Mouse (Mus musculus) spleen, adult 2 months (tissue): ENCODE measurements at regions not wholly inside any gene's neighbourhood (a gene's known extent, or its start where the extent isn't known, plus 50 kb on each side); places are given as distances from the start of the nearest gene placed in this dataset.

Experiments used
- CTCF ChIP-seq: fragments of 200-500 bp; IDR thresholded peaks from 2 replicates; pipeline ENCODE4 v1.5.1; 2011; ENCODE audit warnings: mild to moderate bottlenecking, inconsistent platforms; ENCODE audit not compliant: insufficient read depth, insufficient read length, insufficient replicate concordance; ENCODE audit errors: extremely low read depth
- POLR2A ChIP-seq: fragments of 200-500 bp; IDR thresholded peaks from 2 replicates; pipeline ENCODE4 v1.6.1; 2011; ENCODE audit warnings: low read depth, low read length, inconsistent platforms

DNA sequence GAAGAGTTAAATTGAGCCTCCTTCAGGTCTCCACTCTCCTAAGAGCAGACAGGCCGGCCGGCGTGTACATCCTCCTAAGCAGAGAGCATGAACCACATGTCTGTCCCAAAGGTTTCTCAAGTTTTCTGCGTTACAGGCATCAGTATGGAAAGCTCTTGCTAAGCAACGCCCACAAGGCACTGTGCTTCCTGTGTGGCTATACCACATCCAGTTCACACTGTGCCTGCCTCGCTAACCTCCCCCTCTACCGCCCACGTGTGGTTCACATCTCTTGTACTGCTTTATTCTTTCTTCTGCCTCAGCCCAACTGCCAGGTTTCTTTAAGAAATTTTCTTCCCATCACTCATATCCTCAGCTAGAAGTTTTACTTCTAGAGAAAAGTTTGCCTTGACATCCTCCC lies 118.5 kb downstream of the Tmem114 start:
- TF ChIP-seq POLR2A = no peak
- TF ChIP-seq CTCF = no peak
